ENCODE assay signal across 21 mouse cellular contexts in the genomic region with DNA sequence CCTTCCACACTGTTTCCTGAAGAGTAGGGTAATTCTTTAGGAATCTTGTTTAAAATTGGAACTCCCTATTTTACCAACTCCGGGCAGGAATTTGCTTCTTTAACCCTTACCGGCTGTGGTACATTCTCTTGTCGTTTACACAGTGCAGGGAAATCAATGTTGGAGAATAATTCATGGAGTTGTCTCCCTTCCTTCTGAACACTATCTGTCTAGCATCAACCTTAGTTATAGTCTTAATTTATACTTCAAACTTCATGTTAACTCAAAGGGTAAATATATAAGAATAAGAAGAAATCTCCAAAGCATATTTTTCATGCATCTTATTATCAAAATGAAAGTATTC. TPM values are rescaled to one million over a fixed set of nuclear protein-coding genes. Genes with fewer than 3 reads are reported as not detected.
A peak's percentile ranks its signal among the peaks of the same experiment; 100 is the strongest.
DNase-seq lines count a peak whose midpoint lies in the region; ATAC-seq and TF ChIP-seq lines count a peak whose summit lies in the region.
"Had no signal": no experiment of that assay in that cellular context is flagged by ENCODE, and none has a peak within 500 bp of the region (broad histone marks: within the 10 kb centered on the region; RNA-seq: fewer than 3 reads in every experiment).

No protein-coding gene starts in this region.

- peak overlapping the region; percentile 18; the same call in 1 of the 2 replicates for H3K4me2 ChIP-seq in liver, embryonic 15.5 days
- no peak overlapping the region for H3K4me2 ChIP-seq in liver, embryonic 11.5 days
- peak overlapping the region; percentile 21; the same call in 1 of the 2 replicates for H3K4me2 ChIP-seq in neural tube, embryonic 13.5 days
- H3K4me2 ChIP-seq: heart, embryonic 15.5 days; limb, embryonic 15.5 days; lung, embryonic 14.5 days had no signal

- 50% methylated on average over 3 of the region's 3 CpGs for WGBS in liver, embryonic 15.5 days (ENCODE audit: insufficient replicate concordance)
- 74% methylated on average over 3 of the region's 3 CpGs for WGBS in liver, embryonic 11.5 days
- 58% methylated on average over 3 of the region's 3 CpGs for WGBS in neural tube, embryonic 13.5 days

- no peak for TF ChIP-seq CTCF in gastrocnemius, adult 2 months (IDR thresholded peaks at IDR 0.05)

- H3K4me1 ChIP-seq in liver, embryonic 15.5 days (replicated peaks): no peaks in the 10 kb centered on the region
- H3K4me1 ChIP-seq in liver, embryonic 11.5 days (replicated peaks; ENCODE audit: control insufficient read depth, insufficient read depth, low read length): no peaks in the 10 kb centered on the region; the same call in 1 of the 2 replicates
- H3K4me1 ChIP-seq in neural tube, embryonic 13.5 days (replicated peaks): peaks cover 19% of the 10 kb centered on the region
- H3K4me1 ChIP-seq: heart, embryonic 10.5 days; limb, embryonic 10.5 days; limb, embryonic 15.5 days had no signal

- DNase-seq in gastrocnemius, adult 2 months: no peak
- no peak for DNase-seq in gastrocnemius, adult 8-10 months (ENCODE audit: low spot score in 2 of 2)
- no peak for DNase-seq in liver, embryonic 11.5 days (ENCODE audit: low spot score)
- no peak for DNase-seq in neural tube, embryonic 10.5 days (ENCODE audit: extremely low spot score, low spot score)
- no peak for DNase-seq in adrenal gland, adult 2 months
- DNase-seq: cerebellum, adult 2 months; kidney, adult 9 months; kidney, postnatal 10 days; layer of hippocampus, postnatal 36 days; lung, postnatal 14 days; right cerebral cortex, adult 18-20 months; spleen, adult 18-20 months; thymus, postnatal 14 days had no signal

- H3K36me3 ChIP-seq in liver, embryonic 15.5 days (replicated peaks): no peaks in the 10 kb centered on the region
- H3K36me3 ChIP-seq in liver, embryonic 11.5 days (ENCODE audit: control insufficient read depth, insufficient read depth, low read length): no peaks in the 10 kb centered on the region
- no peaks in the 10 kb centered on the region for H3K36me3 ChIP-seq in neural tube, embryonic 13.5 days
- H3K36me3 ChIP-seq: heart, embryonic 10.5 days; heart, embryonic 15.5 days; limb, embryonic 10.5 days; limb, embryonic 15.5 days had no signal

- no peaks in the 10 kb centered on the region for H3K9me3 ChIP-seq in liver, embryonic 15.5 days (replicated peaks)
- no peaks in the 10 kb centered on the region for H3K9me3 ChIP-seq in liver, embryonic 11.5 days (ENCODE audit: control insufficient read depth, low read length)
- no peaks in the 10 kb centered on the region for H3K9me3 ChIP-seq in neural tube, embryonic 13.5 days
- H3K9me3 ChIP-seq: heart, embryonic 10.5 days; heart, embryonic 15.5 days; limb, embryonic 10.5 days; limb, embryonic 15.5 days had no signal

- ATAC-seq in liver, embryonic 15.5 days (ENCODE audit: insufficient read depth): no peak
- no peak for ATAC-seq in liver, embryonic 11.5 days (replicated peaks; ENCODE audit: low FRiP score)
- ATAC-seq in neural tube, embryonic 13.5 days (ENCODE audit: low read depth): peak; percentile 62; the same call in 1 of the 2 replicates
- ATAC-seq: intestine, postnatal 0 days had no signal

- no peak overlapping the region for H3K9ac ChIP-seq in liver, embryonic 15.5 days
- H3K9ac ChIP-seq in liver, embryonic 11.5 days (ENCODE audit: low read depth, low read length): no peak overlapping the region
- H3K9ac ChIP-seq in neural tube, embryonic 13.5 days: no peak overlapping the region
- H3K9ac ChIP-seq: heart, embryonic 15.5 days; limb, embryonic 15.5 days; lung, embryonic 14.5 days had no signal

- no peaks in the 10 kb centered on the region for H3K27me3 ChIP-seq in liver, embryonic 15.5 days
- H3K27me3 ChIP-seq in liver, embryonic 11.5 days (replicated peaks; ENCODE audit: control insufficient read depth, insufficient read depth, low read length): no peaks in the 10 kb centered on the region
- H3K27me3 ChIP-seq in neural tube, embryonic 13.5 days: no peaks in the 10 kb centered on the region
- H3K27me3 ChIP-seq: heart, embryonic 15.5 days; limb, embryonic 15.5 days had no signal

- intact Hi-C loops in gastrocnemius, adult 2 months (cut with DNase I): no loop called here

- H3K27ac ChIP-seq in gastrocnemius, adult 2 months: peak overlapping the region; percentile 89
- no peak overlapping the region for H3K27ac ChIP-seq in liver, embryonic 15.5 days (replicated peaks)
- H3K27ac ChIP-seq in liver, embryonic 11.5 days (ENCODE audit: low read depth, low read length): no peak overlapping the region
- no peak overlapping the region for H3K27ac ChIP-seq in neural tube, embryonic 13.5 days (replicated peaks)
- H3K27ac ChIP-seq: heart, embryonic 10.5 days; heart, embryonic 15.5 days; limb, embryonic 10.5 days; limb, embryonic 15.5 days had no signal

- peak overlapping the region; percentile 42 for H3K4me3 ChIP-seq in gastrocnemius, adult 2 months
- no peak overlapping the region for H3K4me3 ChIP-seq in liver, embryonic 15.5 days (replicated peaks)
- H3K4me3 ChIP-seq in liver, embryonic 11.5 days (ENCODE audit: low read depth, low read length): no peak overlapping the region
- no peak overlapping the region for H3K4me3 ChIP-seq in neural tube, embryonic 13.5 days
- H3K4me3 ChIP-seq: heart, embryonic 10.5 days; heart, embryonic 15.5 days; limb, embryonic 10.5 days; limb, embryonic 15.5 days had no signal

RNA-seq across cellular contexts. Expression of a gene that starts 25.7 kb away (rescaled TPM):
- total RNA-seq in gastrocnemius, adult 2 months (2021): 10 to 100 TPM; 29.5 to 65.7 TPM
- 10 to 100 TPM; 34.8 to 41.6 (median 35.3) TPM for total RNA-seq in gastrocnemius, adult 8-10 months (2022)
- 0.31 and 0.33 TPM in 2 replicates for polyA plus RNA-seq in liver, embryonic 15.5 days (2015; fragmentation: Nextera tagmentation; extraction: Ambion mirVana)
- 3.0 and 3.3 TPM in 2 replicates for polyA plus RNA-seq in liver, embryonic 11.5 days (2014; fragmentation: Nextera tagmentation; extraction: Ambion mirVana)
- 5.6 and 13.7 TPM in 2 replicates for polyA plus RNA-seq in neural tube, embryonic 13.5 days (2015; fragmentation: Nextera tagmentation; extraction: Ambion mirVana)
- 10 to 100 TPM in 1 of 2 experiments, 1 to 10 TPM in 1; 8.9 to 10.3 TPM for total RNA-seq in adrenal gland, adult 2 months (2021)
- polyA plus RNA-seq in adrenal gland, adult 2 months (2012; rRNA removed): 1.3 and 1.5 TPM in 2 replicates
